Mouse (Mus musculus): ENCODE results near the gene Tlr7. TPM values are rescaled to one million over a fixed set of nuclear protein-coding genes. Genes with fewer than 3 reads are reported as not detected.

Tlr7 gene
- total RNA-seq, 2 experiments from 2014 or later = 0.43 to 0.70 TPM

DNA sequence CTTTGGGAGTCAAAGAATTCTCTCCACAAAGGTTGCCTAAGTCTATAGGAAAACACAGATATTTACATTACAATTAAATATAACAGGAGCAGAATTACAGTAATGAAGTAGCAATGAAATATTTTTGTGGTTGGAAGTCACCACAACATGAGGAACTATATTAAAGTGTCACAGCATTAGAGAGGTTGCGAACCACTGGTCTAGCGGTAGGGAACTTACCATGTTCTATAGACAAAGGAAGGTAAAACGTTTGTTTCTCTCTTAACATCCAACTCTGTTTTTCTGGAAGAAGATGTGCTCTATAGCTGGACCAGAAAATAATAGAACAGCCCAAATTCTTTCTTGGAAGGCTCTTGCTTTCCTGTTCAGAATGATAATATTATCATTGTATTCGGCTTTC lies 66.8 kb downstream of the Tlr7 start:
- Histone ChIP-seq H3K4me3 (peak overlapping the region; percentile 11; the same call in 1 of the 2 replicates), H3K27ac (no peak overlapping the region)
- intact Hi-C loops (cut with DNase I) = no loop called here
- DNase-seq = no peak
- TF ChIP-seq CTCF (IDR thresholded peaks at IDR 0.05) = no peak

Other genes starting within 250 kb of the Tlr7 start
- 100 to 1,000 TPM; 120 to 207 TPM for gene Tmsb4x, start 121.2 kb downstream of the Tlr7 start, total RNA-seq (2021)
- gene Tlr8, start 66.2 kb downstream of the Tlr7 start, total RNA-seq (2021) = under 1 TPM; 0.36 to 0.73 TPM
- gene Prps2, start 52.2 kb upstream of the Tlr7 start, total RNA-seq (2021) = 1 to 10 TPM; 1.3 to 2.5 TPM